Mouse (Mus musculus): Measurements from ENCODE around the gene Znrf3. TPM values are rescaled to one million over a fixed set of nuclear protein-coding genes. Genes with fewer than 3 reads are reported as not detected.

Gene Znrf3
- polyA plus RNA-seq, 1 experiment = 3.8 TPM

Other genes with a start within 250 kb of the Znrf3 start
- 79.3 TPM for gene Kremen1, start 183.3 kb downstream of the Znrf3 start, polyA plus RNA-seq (2012; fragmentation: generic; extraction: Trizol)
- 102 TPM for gene Xbp1, start 75.8 kb upstream of the Znrf3 start, polyA plus RNA-seq (2012; fragmentation: generic; extraction: Trizol)
- gene Ccdc117, start 97.3 kb upstream of the Znrf3 start, polyA plus RNA-seq (2012; fragmentation: generic; extraction: Trizol) = 9.0 TPM
- gene Ankrd36, start 124.8 kb upstream of the Znrf3 start, polyA plus RNA-seq (2012; fragmentation: generic; extraction: Trizol) = not detected

Measured in myocyte (in vitro differentiated cells).